Mouse (Mus musculus) heart, adult 2 months (tissue): ENCODE data around the gene Spats2. TPM values are rescaled to one million over a fixed set of nuclear protein-coding genes. Genes with fewer than 3 reads are reported as not detected.

Source experiments
- DNase-seq, 2 experiments: peaks; one replicate each; pipeline ENCODE4 v3.0.0; 2021
- H3K27ac ChIP-seq: fragments of 200-600 bp; 2 replicates; pipeline ENCODE4 v1.8.1; 2022
- H3K27me3 ChIP-seq: fragments of 200-500 bp; 2 replicates; pipeline ENCODE4 v1.6.1; 2012; ENCODE audit warnings: mild to moderate bottlenecking, low read length, inconsistent platforms, mixed read lengths; ENCODE audit not compliant: control insufficient read depth, insufficient read depth
- H3K36me3 ChIP-seq: fragments of 200-500 bp; 2 replicates; pipeline ENCODE4 v1.6.1; 2012; ENCODE audit warnings: low read length, inconsistent platforms; ENCODE audit not compliant: control insufficient read depth, insufficient read depth
- H3K4me1 ChIP-seq: fragments of 200-500 bp; 2 replicates; pipeline ENCODE4 v1.6.1; 2011; ENCODE audit warnings: low read length; ENCODE audit not compliant: control insufficient read depth, insufficient read depth
- H3K4me3 ChIP-seq: fragments of 200-600 bp; 2 replicates; pipeline ENCODE4 v1.8.1; 2022
- H3K79me2 ChIP-seq: fragments of 200-500 bp; replicated peaks from 2 replicates; pipeline ENCODE4 v1.6.1; 2012; ENCODE audit warnings: mild to moderate bottlenecking, inconsistent platforms, low read length, moderate library complexity, mixed read lengths; ENCODE audit not compliant: control insufficient read depth, insufficient read depth
- H3K9ac ChIP-seq: fragments of 200-500 bp; 2 replicates; pipeline ENCODE4 v1.6.1; 2012; ENCODE audit warnings: low read depth, mild to moderate bottlenecking, control low read depth, inconsistent platforms, low read length, mixed read lengths
- CTCF ChIP-seq: fragments of 200-600 bp; IDR thresholded peaks from 2 replicates; pipeline ENCODE4 v1.8.1; 2022; ENCODE audit warnings: antibody characterized with exemption, mild to moderate bottlenecking, moderate library complexity
- EP300 ChIP-seq: fragments of 200-500 bp; IDR thresholded peaks from 2 replicates; pipeline ENCODE4 v1.6.1; 2011; ENCODE audit warnings: low read depth, low read length, control low read depth; ENCODE audit not compliant: insufficient read depth
- POLR2A ChIP-seq: fragments of 200-500 bp; IDR thresholded peaks from 2 replicates; pipeline ENCODE4 v1.6.1; 2011; ENCODE audit warnings: mild to moderate bottlenecking, low read depth, low read length, control low read depth; ENCODE audit not compliant: insufficient read depth
- WGBS: fragments of 180-500 bp; shearing (Covaris S2); methylation state at CpG from one replicate; pipeline ENCODE4 v1.1.7; 2018; 5-methylcytosine and 5-hydroxymethylcytosine counted together
- intact Hi-C: fragments of 180-260 bp; cut with DNase I; formaldehyde crosslinking; loops from one replicate; pipeline ENCODE4 v1.15.1; 2025
- polyA plus RNA-seq: library from polyadenylated mRNA; depleted of rRNA; stranded (reverse); fragments of >200 nt; gene quantifications from 2 replicates; pipeline ENCODE4 v1.2.3, GENCODE M21; 2012
- total RNA-seq, 2 experiments: library from RNA; stranded (reverse); gene quantifications; 2 replicates each; pipeline ENCODE4 v1.2.3; 2021

Gene Spats2
- total and polyA plus RNA-seq, 3 experiments, result 5.3 to 6.7 (median 6.6) TPM

DNA sequence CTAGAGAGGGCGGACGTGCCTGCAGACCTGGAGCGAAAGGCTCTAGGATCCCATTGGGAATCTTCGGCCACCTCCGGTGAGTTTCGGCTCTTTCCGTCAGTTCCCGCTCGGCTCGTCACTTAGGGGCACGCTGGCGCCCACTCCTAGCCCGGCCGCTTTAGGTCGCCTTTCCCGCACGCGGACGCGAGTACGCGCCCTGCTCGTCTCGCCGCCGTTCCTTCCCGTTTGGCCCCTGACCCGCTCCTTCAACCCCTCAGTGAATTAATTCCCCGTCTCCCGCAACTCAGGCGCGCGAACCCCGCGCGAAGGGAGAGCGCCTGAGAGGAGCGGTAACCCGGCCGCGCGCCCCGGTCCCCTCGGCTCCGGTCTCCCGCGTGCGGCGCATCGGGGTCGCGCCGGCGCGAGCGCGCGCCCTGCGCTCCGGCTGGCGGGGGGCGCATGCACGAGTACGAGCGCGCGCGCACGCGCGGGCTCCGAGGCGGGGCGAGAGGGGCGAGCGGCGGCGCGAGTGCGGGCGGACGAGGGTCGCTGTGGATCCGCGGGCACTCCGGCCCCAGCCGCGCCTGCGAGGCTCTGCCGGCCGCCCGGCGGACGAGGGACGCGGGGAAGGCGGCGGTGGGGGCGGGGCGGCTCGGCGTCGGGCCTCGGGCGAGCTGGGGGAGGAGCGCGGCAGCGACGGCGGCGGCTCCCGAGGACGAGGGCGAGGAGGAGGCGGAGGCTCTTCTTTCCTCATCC is 532 bp downstream of the Spats2 start:
- WGBS, result under 1% methylated on average over 110 of the region's 115 CpGs
- Histone ChIP-seq H3K27me3 (no peaks in the 10 kb centered on the region), H3K36me3 (no peaks in the 10 kb centered on the region; the same call in 1 of the 2 replicates), H3K79me2 (no peaks in the 10 kb centered on the region), H3K4me1 (no peaks in the 10 kb centered on the region), H3K27ac (peak overlapping the region; percentile 91), H3K4me3 (peak overlapping the region; percentile 68), H3K9ac (peak overlapping the region; percentile 91)
- intact Hi-C loops, result no loop called here
- TF ChIP-seq POLR2A (peak; percentile 26; the same call in 1 of the 2 replicates), EP300 (no peak)
- DNase-seq, result peak; percentile 89 to 94

DNA sequence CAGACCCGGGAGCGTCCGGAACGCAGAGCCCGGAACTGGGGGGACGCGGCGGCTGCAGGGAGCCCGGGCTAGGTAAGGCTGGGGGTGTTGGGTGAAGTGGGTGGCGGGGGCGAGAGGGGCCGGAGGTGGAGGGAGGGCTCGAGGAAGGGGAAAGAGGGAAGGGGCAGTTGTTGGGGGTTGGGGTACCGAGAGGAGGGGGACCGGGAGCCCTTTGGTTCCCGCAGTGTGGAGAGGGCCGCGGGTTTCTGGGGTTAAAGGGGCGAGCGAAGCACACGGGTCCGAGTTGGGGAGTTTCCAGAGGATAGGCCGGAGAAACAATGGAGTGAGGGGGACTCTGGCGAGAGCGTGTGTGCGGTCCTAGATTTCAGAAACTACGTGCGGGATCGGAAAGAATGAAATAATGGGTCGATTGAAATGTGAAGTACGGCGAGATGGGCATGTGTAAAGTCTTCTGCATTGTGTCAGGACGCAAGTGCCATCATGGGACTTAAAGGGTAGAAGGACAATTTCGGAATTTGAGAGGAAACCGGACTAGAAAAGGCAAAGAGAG is 1.2 kb downstream of the Spats2 start:
- H3K27ac ChIP-seq, result peak overlapping the region; percentile 91
- TF ChIP-seq CTCF (no peak), EP300 (no peak), POLR2A (no peak)
- intact Hi-C loops, result no loop called here
- no peaks in the 10 kb centered on the region; the same call in 1 of the 2 replicates for H3K36me3 ChIP-seq
- H3K4me1 ChIP-seq, result no peaks in the 10 kb centered on the region
- peak overlapping the region; percentile 91 for H3K9ac ChIP-seq
- 1% methylated on average over 34 of the region's 35 CpGs for WGBS
- DNase-seq, result no peak
- no peaks in the 10 kb centered on the region for H3K79me2 ChIP-seq
- no peaks in the 10 kb centered on the region for H3K27me3 ChIP-seq
- peak overlapping the region; percentile 68 for H3K4me3 ChIP-seq

DNA sequence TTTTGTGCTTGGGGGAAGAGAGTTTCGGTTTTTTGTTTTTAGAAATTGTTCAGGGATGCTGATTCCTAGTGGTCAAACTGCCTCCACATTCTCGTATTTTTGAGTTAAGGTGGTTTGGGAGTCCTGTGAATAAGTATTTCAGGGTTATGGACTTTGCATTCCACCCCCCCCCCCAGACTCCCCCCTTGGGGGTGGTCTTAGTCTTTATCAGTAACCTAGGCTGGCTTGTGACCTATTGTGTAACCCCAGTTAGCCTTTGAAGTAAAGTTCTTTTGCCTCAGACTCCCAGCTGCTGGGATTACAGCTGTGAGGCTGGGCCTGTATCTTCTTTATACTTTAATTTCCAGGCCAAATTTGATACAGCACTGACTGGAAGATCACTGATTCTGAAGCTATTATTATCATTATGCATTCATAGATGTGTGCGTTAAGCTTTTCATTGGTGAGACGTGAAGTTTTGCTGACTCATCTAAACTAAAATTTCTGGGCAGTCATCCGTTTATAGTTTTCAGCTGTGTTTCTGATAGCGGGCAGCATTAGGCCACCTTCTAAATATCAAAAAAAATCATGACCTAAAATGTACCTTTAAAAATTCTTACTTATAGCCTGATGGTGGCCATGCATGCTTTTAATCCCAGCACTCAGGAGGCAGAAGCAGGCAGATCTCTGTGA is 2.3 kb downstream of the Spats2 start:
- WGBS, result 76% methylated on average over 6 of the region's 6 CpGs
- H3K79me2 ChIP-seq, result no peaks in the 10 kb centered on the region
- no peaks in the 10 kb centered on the region; the same call in 1 of the 2 replicates for H3K36me3 ChIP-seq
- TF ChIP-seq EP300 (no peak), POLR2A (no peak), CTCF (no peak)
- DNase-seq, result no peak
- H3K27me3 ChIP-seq, result no peaks in the 10 kb centered on the region
- H3K9ac ChIP-seq, result no peak overlapping the region
- H3K4me1 ChIP-seq, result no peaks in the 10 kb centered on the region
- H3K4me3 ChIP-seq, result no peak overlapping the region
- no peak overlapping the region for H3K27ac ChIP-seq
- intact Hi-C loops, result no loop called here

DNA sequence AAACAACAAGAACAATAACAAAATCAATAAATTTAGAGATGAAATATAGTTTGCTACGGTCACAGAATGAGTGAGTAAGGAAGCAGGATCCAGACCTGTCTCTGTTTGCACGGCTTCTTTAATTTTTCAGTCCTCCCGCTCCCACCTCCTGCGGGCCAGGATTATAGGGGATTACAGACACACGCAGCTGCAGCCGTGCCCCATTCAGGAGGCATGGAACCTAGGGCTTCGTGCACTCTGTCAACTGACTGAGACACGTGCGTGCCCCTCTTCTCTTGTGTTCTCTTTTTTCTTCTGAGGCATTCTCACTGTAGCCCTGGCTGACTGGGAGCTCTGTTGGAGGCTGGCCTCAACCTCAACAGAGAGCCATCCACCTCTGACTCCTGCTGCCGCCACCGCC is 3.7 kb downstream of the Spats2 start:
- WGBS, result 89% methylated on average over 11 of the region's 11 CpGs
- TF ChIP-seq EP300 (no peak), POLR2A (no peak), CTCF (no peak)
- no peak overlapping the region for H3K9ac ChIP-seq
- H3K79me2 ChIP-seq, result 0 out of 2 replicates have a peak, but pooled peaks cover 2% of the 10 kb centered on the region
- no peaks in the 10 kb centered on the region for H3K4me1 ChIP-seq
- H3K36me3 ChIP-seq, result no peaks in the 10 kb centered on the region; the same call in 1 of the 2 replicates
- no peak overlapping the region for H3K4me3 ChIP-seq
- H3K27ac ChIP-seq, result no peak overlapping the region
- H3K27me3 ChIP-seq, result no peaks in the 10 kb centered on the region
- DNase-seq, result no peak
- intact Hi-C loops, result no loop called here

DNA sequence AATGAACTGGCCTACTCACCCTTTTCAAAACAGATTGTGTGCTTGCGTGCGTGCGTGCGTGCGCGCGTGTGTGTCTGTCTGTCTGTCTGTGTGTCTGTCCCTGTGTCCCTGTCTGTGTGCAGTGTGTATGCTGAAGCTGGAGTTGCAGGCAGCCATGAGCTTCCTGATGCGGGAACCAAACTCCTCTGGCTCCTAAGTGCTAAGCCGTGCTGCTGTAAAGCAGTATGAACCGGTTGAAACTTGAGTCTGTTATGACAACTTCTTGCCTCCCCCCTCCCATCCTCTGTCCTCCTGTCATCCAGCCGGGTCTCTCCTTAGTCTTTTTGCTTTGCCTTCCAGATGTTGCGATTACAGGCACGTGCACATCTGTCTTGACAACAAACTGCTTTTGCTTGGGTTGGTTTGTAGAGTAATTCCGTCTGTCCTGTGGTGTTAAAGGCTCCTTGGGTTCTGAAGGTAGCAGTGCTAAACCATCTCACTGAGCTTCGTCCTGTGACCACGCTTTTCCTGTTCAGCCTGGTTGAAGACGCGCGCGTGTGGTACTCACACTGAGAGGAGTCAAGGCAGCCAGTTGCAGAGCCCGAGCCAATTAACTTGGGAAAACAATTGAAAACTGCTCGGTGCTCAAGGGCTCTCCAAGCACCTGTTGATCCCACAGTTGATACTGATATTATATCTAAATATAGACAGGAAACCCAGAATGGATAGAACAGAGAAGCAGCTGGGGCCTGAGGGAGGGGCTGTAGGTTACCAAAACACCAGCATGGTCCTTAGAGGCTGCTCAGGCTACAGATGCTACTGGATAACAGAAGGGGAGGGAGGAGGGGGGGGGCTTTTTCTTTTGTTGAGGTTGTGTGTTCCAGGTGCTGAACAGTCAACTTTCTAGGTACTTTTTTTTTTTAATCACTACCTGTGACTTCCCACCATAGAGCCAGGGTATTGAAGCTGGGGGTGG is 4.5 kb downstream of the Spats2 start:
- TF ChIP-seq CTCF, result no peak
- no peak for TF ChIP-seq EP300
- no peak for TF ChIP-seq POLR2A
- H3K9ac ChIP-seq, result no peak overlapping the region
- 55% methylated on average over 22 of the region's 22 CpGs for WGBS

More for the DNA sequence above, 4.5 kb downstream of the Spats2 start:
- no peak for DNase-seq
- Histone ChIP-seq H3K27ac (no peak overlapping the region), H3K36me3 (no peaks in the 10 kb centered on the region; the same call in 1 of the 2 replicates), H3K27me3 (no peaks in the 10 kb centered on the region), H3K4me1 (no peaks in the 10 kb centered on the region), H3K79me2 (0 out of 2 replicates have a peak, but pooled peaks cover 2% of the 10 kb centered on the region), H3K4me3 (no peak overlapping the region)
- intact Hi-C loops, result no loop called here
